Mouse (Mus musculus): ENCODE data around the gene Slc29a1. TPM values are rescaled to one million over a fixed set of nuclear protein-coding genes. Genes with fewer than 3 reads are reported as not detected.

Slc29a1 gene
- polyA plus RNA-seq, 1 experiment, result 72.2 TPM

DNA sequence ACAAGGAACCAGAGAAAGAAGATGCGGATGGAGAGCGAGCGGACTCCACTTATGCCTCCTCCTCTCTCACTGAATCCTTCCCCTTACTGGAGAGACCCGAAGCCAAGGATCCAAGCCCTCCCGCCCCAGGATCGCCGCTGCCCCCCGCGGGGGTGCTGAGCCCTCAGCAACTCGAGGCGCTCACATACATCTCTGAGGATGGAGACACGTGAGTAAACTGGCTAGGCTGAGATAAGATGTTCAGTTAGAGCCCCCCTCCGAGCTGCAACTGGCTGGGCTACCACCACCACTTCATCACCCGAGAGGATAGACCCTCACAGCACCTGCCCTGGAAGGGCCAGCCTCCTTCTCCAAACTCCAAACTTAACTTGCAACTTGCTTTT lies 43.3 kb downstream of the Slc29a1 start:
- H3K27ac ChIP-seq (ENCODE audit: insufficient read depth, low read length), result peak overlapping the region; percentile 78; the same call in 1 of the 2 replicates
- peak overlapping the region; percentile 92 for H3K4me3 ChIP-seq (replicated peaks; ENCODE audit: insufficient read depth, low read depth, low read length)
- no peak for TF ChIP-seq POLR2A (IDR thresholded peaks at IDR 0.05; ENCODE audit: borderline replicate concordance, insufficient read depth, low read length)
- no peak for TF ChIP-seq CTCF (IDR thresholded peaks at IDR 0.05; ENCODE audit: borderline replicate concordance, insufficient read depth, low read depth, low read length)
- 2% methylated on average over 14 of the region's 14 CpGs for WGBS
- DNase-seq, result no peak
- peaks cover 34% of the 10 kb centered on the region for H3K4me1 ChIP-seq (ENCODE audit: control insufficient read depth, insufficient read depth, low read length)
- no peaks in the 10 kb centered on the region for H3K27me3 ChIP-seq (ENCODE audit: control insufficient read depth, insufficient read depth, low read length)

DNA sequence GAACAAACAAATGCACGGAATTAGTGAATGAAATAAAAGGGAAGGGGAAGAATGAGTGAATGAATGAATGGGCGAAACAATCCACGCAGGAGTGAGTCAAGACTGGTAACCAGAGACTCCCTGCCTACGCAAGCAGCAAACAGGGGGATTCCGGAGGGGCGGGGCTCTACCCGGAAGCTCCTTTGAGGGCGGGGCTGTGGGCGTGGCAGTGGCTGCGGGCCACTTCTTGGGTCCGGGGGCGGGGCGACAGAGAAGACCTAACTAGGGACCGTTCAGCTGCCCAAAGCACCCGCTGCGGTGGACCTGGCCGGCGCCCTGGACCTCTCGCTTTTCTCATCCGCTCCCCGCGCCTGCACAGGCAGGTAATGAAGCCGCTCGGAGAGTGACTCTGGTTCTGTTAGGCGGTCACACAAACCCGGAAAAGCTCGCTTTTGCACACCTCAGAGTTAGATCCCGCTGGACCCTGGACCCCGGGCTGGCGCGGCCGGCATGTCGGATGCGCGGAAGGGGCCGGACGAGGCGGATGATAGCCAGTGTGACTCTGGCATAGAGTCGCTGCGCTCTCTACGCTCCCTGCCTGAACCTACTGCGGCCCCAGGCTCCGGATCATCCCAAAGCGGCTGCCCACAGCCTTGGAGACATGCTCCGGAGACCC lies 43.8 kb downstream of the Slc29a1 start, which contains the start of gene Nfkbie:
Gene Nfkbie, plus strand, starts transcription at position 252 of the 655 bp plus-strand sequence.
- under 1% methylated on average over 45 of the region's 45 CpGs for WGBS
- peaks cover 39% of the 10 kb centered on the region for H3K4me1 ChIP-seq (ENCODE audit: control insufficient read depth, insufficient read depth, low read length)
- H3K4me3 ChIP-seq (replicated peaks; ENCODE audit: insufficient read depth, low read depth, low read length), result peak within 1 kb of the TSS; percentile 92
- peak within 1 kb of the TSS; percentile 78 for H3K27ac ChIP-seq (ENCODE audit: insufficient read depth, low read length)
- no peak for TF ChIP-seq CTCF (IDR thresholded peaks at IDR 0.05; ENCODE audit: borderline replicate concordance, insufficient read depth, low read depth, low read length)
- TF ChIP-seq POLR2A (IDR thresholded peaks at IDR 0.05; ENCODE audit: borderline replicate concordance, insufficient read depth, low read length), result peak; percentile 69; the same call in 1 of the 2 replicates
- DNase-seq, result peak; percentile 93 to 94
- no peaks in the 10 kb centered on the region for H3K27me3 ChIP-seq (ENCODE audit: control insufficient read depth, insufficient read depth, low read length)

DNA sequence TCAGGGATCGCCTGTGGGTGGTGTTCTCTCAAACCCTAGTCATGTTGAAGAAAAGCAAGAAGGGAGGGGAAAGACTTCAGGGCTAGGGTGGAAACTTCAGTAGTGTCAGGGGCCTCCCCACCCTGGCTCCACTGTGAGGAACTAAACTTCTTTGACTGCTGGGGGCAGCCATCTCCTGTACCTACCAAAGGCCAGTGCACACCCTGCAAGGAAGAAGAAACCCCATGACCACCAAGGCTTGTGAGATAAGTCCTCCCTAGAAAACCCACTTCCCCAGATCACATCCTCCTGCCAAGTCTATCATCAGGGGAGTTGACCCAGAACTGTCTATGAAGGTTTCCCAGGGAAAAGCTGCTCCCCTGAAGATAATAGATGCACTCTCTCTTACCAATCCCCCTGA lies 45.0 kb downstream of the Slc29a1 start:
- peaks cover 36% of the 10 kb centered on the region for H3K4me1 ChIP-seq (ENCODE audit: control insufficient read depth, insufficient read depth, low read length)
- H3K27ac ChIP-seq (ENCODE audit: insufficient read depth, low read length), result no peak overlapping the region
- no peaks in the 10 kb centered on the region for H3K27me3 ChIP-seq (ENCODE audit: control insufficient read depth, insufficient read depth, low read length)
- TF ChIP-seq POLR2A (IDR thresholded peaks at IDR 0.05; ENCODE audit: borderline replicate concordance, insufficient read depth, low read length), result no peak
- TF ChIP-seq CTCF (IDR thresholded peaks at IDR 0.05; ENCODE audit: borderline replicate concordance, insufficient read depth, low read depth, low read length), result no peak
- WGBS, result 62% methylated on average over 1 of the region's 1 CpGs
- DNase-seq, result no peak
- no peak overlapping the region for H3K4me3 ChIP-seq (replicated peaks; ENCODE audit: insufficient read depth, low read depth, low read length)

DNA sequence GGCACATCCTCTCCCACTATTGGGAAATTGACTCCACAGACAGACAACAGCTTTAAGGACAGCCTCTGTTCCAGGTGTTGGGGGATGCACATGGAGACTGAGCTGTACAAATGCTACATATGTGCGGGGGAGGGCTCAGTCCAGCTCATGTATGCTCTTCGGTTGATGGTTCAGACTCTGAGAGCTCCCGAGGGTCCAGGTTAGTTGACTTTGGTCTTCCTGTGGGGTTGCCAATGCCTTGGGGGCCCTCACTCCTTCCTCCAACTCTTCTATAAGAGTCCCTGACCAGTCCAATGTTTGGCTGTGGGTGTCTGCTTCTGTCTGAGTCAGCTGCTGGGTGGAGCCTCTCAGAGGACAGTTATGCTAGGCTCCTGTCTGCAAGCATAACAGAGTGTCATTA lies 46.3 kb downstream of the Slc29a1 start:
- Histone ChIP-seq H3K27me3 (ENCODE audit: control insufficient read depth, insufficient read depth, low read length) (no peaks in the 10 kb centered on the region), H3K4me3 (replicated peaks; ENCODE audit: insufficient read depth, low read depth, low read length) (no peak overlapping the region), H3K4me1 (ENCODE audit: control insufficient read depth, insufficient read depth, low read length) (peaks cover 28% of the 10 kb centered on the region), H3K27ac (ENCODE audit: insufficient read depth, low read length) (no peak overlapping the region)
- 90% methylated on average over 3 of the region's 3 CpGs for WGBS
- no peak for DNase-seq
- TF ChIP-seq CTCF (IDR thresholded peaks at IDR 0.05; ENCODE audit: borderline replicate concordance, insufficient read depth, low read depth, low read length), result no peak

DNA sequence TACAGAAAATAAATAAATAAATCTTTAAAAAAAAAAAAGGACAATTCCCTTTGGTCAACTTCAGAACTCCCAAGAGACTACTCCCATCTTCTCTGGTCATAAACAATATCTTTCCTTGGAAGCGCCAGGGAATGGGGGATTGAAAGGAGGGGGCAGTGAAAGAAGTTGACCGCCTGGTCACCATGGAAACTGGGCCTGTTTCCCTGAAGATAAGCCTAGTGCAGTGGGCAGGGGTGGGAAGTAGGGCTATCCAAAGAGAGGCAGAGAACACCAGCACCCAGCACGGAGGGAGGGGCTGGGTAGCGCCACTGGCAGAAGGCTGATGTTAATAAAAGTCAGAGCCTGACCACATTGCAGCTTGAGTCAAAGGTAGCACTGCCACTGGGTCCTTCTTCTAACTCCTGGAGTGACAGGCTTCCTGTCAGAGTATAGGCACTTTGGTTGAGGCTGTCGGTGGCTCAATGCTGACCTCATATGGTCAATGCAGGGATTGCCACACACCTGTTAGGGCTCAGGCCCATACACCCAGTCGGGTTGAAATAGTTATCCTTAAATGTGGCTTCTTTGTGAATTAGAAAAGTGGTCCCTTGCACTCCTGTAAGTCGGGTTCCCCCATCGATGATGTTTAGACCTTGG lies 47.5 kb downstream of the Slc29a1 start:
- WGBS, result 10% methylated on average over 8 of the region's 8 CpGs
- TF ChIP-seq CTCF (IDR thresholded peaks at IDR 0.05; ENCODE audit: borderline replicate concordance, insufficient read depth, low read depth, low read length) (peak; percentile 100), POLR2A (IDR thresholded peaks at IDR 0.05; ENCODE audit: borderline replicate concordance, insufficient read depth, low read length) (no peak)
- H3K4me3 ChIP-seq (replicated peaks; ENCODE audit: insufficient read depth, low read depth, low read length), result no peak overlapping the region

DNA sequence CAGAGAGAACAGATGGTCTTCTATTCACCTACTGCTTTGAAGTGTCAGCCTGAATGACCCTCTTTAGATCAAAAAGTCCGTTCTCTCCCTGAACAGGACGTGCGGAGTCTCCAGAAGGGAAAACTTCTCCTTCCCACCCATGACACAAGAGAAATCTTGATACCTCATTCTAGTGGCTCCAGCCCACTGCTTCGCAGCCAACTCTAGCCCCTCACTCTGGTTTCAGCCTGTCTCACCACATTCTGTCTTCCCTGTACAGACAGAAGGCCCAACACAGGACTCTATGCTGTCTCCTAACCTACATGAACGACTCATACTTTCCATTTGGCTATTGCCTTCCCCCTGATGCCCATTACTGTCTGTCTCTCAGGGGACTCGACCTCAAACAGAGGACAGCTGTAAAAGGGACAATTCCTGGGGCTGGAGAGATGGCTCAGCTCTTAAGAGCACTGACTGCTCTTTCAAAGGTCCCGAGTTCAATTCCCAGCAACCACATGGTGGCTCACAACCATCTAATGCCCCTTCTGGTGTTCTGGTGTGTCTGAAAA lies 48.1 kb downstream of the Slc29a1 start:
- DNase-seq, result no peak
- WGBS, result 46% methylated on average over 7 of the region's 7 CpGs
- H3K27me3 ChIP-seq (ENCODE audit: control insufficient read depth, insufficient read depth, low read length), result no peaks in the 10 kb centered on the region
- peak overlapping the region; percentile 44; the same call in 1 of the 2 replicates for H3K27ac ChIP-seq (ENCODE audit: insufficient read depth, low read length)
- TF ChIP-seq CTCF (IDR thresholded peaks at IDR 0.05; ENCODE audit: borderline replicate concordance, insufficient read depth, low read depth, low read length), result no peak
- no peak for TF ChIP-seq POLR2A (IDR thresholded peaks at IDR 0.05; ENCODE audit: borderline replicate concordance, insufficient read depth, low read length)
- no peak overlapping the region for H3K4me3 ChIP-seq (replicated peaks; ENCODE audit: insufficient read depth, low read depth, low read length)
- peaks cover 21% of the 10 kb centered on the region for H3K4me1 ChIP-seq (ENCODE audit: control insufficient read depth, insufficient read depth, low read length)

More for the DNA sequence above, 47.5 kb downstream of the Slc29a1 start:
- Histone ChIP-seq H3K4me1 (ENCODE audit: control insufficient read depth, insufficient read depth, low read length) (peaks cover 18% of the 10 kb centered on the region), H3K27me3 (ENCODE audit: control insufficient read depth, insufficient read depth, low read length) (no peaks in the 10 kb centered on the region), H3K27ac (ENCODE audit: insufficient read depth, low read length) (no peak overlapping the region)
- peak; percentile 87 to 94 for DNase-seq

DNA sequence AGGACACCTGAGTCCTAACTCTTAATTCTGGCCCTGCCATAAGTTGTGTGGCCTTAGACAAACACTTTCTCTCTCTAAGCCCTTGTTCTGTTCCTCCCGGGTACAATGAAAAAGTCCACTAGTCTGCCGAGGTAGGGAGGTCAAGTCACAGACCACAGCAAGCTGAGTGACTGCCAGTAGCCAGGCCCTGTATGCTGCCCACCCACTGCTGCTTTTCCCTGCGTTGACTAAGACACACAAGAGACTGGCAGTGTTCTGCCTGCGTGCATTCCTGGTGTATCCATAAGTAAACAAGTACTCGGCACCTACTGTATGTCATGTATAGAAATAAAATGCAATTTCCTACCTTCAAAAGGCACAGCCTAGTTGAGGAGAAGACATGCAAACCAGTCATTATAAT lies 49.2 kb downstream of the Slc29a1 start:
- DNase-seq, result peak in 1 of 2 experiments; percentile 54
- WGBS, result 13% methylated on average over 5 of the region's 5 CpGs
- TF ChIP-seq CTCF (IDR thresholded peaks at IDR 0.05; ENCODE audit: borderline replicate concordance, insufficient read depth, low read depth, low read length) (no peak), POLR2A (IDR thresholded peaks at IDR 0.05; ENCODE audit: borderline replicate concordance, insufficient read depth, low read length) (no peak)

More for the DNA sequence above, 49.2 kb downstream of the Slc29a1 start:
- Histone ChIP-seq H3K4me1 (ENCODE audit: control insufficient read depth, insufficient read depth, low read length) (peaks cover 29% of the 10 kb centered on the region), H3K27ac (ENCODE audit: insufficient read depth, low read length) (peak overlapping the region; percentile 74; the same call in 1 of the 2 replicates), H3K27me3 (ENCODE audit: control insufficient read depth, insufficient read depth, low read length) (no peaks in the 10 kb centered on the region), H3K4me3 (replicated peaks; ENCODE audit: insufficient read depth, low read depth, low read length) (peak overlapping the region; percentile 38)
